Mouse (Mus musculus) left cerebral cortex, postnatal 4 days (tissue): ENCODE measurements around the gene Gm6899. TPM values are rescaled to one million over a fixed set of nuclear protein-coding genes. Genes with fewer than 3 reads are reported as not detected.

Experiments used
- DNase-seq: peaks from one replicate; pipeline ENCODE4 v3.0.0-alpha.2; 2022
- intact Hi-C: fragments of 180-260 bp; cut with DNase I; formaldehyde crosslinking; loops from one replicate; pipeline ENCODE4 v1.15.1; 2025
- total RNA-seq, 2 experiments: library from RNA; stranded (reverse); gene quantifications; 2 replicates each; pipeline ENCODE4 v1.2.3; 2021

Gene Gm6899
- not detected for total RNA-seq

DNA sequence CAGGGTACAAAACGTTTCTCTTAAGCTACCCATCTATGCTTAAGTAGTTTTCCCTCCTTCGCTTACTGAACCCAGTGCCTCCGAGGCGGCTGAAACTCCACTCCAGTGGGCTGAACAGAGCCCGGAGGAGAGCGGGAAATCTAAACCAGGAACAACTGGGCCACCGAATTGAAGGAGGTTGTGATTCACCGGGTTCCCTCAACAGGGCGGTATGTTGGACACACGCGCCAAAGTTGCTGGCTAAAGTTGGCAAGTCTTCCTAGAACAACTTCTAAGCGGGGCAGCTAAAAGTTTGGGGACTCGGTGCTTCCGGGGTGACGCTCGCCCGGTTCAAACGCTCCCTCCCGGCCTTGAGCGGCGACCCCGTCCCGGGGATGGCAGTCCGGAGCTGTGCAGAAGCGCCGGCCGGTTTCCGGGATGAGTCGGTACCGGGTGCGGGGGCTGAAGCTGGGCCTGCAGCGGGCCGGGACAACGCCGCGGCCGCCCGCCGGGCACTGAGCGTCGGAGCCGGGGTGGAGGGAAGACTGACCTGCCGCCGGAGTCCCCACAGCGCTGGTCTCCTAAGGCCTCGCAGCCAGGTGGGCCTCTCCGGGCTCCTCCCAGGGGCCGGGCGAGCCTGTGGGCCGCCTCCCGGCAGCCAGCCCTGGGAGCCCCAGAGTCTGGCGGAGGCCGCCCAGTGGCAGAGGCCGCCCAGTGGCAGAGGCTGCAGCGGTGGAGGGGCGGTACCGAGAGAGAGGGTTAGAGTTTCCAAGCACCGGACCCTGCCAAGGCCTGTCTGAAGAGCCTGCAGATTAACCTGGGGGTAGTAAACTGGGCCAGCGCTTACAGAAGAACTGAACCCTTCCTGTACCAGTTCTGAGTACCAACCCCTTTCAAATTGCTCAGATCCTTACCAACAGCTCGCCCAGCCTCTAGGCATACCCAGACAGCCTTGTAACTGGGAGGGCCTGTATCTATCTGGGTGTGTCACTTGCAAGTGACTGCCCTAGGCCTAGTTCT lies at the start of gene Gm6899, which contains the start of gene Vrk2:
Gm6899 (plus strand) TSS at position 181 of the 999 bp plus-strand sequence.
Vrk2 (minus strand) TSS at position 939 of the 999 bp plus-strand sequence.
- intact Hi-C loops, result loop anchor here (10.0 kb wide), 1 partner anchor 181 kb away; no protein-coding TSS in a partner anchor
- DNase-seq, result peak; percentile 58

DNA sequence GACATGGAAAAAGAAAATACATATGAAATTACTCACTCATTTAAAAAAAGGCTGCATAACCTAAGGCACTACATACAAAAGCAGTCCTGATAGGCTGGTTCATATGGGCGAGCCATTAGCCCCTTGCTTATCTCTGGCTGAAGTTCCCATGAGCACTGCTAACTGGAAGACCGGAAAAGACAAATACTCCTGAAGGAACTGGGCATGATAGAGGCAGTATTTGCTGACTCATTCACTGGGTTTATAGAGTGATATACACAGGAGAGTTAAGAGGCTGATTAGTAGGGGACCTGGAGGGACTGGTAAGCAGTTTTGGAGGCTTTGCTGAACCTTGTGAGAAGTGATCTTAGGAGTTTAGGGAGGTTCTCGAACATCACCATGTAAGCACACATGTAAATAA lies 41.5 kb upstream of the Gm6899 start:
- DNase-seq, result no peak
- intact Hi-C loops, result no loop called here

DNA sequence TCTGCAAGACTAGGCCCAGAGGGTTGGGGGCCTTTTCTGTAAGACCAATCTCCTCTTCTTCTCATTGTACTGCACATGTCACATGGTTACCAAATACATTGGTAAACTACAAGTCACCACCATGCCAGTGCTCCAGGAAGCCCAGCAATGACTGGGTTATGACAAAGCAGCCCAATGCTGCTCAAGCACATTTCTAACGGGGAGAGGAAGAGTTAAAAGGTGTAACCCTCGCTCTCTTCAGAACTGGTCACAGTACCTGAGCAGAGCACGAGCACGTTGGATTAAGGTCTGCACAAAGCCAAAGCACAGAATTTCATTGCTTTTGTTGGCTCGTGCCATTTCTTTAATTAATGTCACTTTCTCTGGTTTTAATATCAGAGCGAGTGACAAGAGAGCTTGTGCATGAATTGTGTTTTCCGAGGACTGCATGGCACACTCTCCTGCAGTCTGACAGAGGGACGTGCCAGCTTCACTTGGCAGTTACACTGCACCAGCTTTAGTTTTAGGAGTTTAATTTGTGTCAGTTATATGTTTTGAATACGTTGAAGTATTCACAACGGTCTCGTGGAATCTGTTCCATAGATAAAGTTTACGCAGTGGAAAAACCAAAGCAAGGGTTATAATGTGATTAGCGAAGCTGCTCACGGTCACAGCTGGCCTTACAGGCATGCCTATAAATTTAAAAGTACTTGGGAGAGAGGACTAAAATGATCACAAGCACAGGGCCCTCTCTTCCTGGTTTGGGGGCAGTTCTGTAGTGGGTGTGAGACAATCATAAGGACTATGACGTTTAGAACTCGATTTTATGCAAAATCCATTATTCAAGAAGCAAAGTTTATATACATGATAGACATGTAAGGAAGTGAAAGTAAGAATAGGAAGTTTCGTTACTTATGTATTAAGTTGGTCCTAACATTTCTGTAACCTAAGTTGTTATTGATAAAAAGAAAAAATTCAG lies 7.4 kb upstream of the Gm6899 start:
- intact Hi-C loops, result loop anchor here (10.0 kb wide), 1 partner anchor 159 kb away; no protein-coding TSS in a partner anchor
- DNase-seq, result no peak

DNA sequence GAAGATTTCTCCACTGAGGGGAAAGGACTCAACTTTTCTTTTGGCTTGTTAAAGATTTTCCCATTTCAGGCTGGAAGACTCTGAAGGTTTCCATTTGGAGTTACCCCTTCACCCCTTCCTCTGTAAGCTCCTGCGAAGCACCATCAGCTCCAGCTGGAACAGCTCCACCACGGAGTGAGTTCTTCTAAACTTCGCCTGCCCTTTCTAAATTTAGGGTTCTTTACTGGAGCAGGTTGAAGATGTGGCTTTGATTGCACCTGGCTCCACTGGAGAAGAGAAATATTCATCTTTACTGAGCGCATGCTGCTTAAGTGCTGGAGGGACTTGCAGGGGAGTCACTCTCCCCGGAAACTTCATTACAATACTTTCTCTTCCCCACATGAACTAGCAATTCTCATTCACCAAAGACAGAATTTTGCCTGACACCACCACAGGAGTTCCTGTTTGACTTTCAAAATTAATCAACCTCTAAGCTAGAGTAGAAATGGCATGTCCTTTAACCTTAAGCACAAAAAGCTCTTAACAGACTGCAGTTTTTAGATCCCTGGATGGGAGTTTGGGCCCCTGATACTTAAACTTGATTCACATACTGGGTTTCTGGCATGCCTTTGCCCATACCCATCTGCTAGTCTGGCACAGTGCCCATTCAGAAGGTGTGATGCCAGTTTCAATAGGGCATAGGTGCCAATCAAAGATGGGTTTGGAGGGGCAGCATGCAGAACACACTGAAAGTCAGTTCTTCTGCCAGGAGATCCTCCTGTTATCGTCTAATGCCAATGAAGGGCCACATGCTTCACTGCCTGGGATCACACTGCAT lies 6.5 kb upstream of the Gm6899 start:
- intact Hi-C loops, result loop anchor here (10.0 kb wide), 1 partner anchor 158 kb away; no protein-coding TSS in a partner anchor
- DNase-seq, result peak; percentile 85

DNA sequence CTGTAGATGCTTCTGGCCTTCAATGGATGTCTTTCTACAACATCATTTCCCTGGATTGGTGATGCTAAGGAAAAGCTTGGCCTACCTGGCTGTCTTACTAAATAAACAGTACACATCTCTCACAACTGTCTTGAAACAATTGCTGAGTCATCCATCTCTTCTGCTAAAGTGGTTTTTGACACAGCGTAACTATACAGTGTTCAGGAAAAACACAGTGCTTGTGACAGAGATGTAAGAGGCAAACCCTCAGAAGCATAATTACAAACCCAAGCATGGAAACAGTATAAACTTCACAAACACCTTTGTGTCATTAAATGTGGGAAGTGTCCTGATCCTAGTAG lies 5.9 kb upstream of the Gm6899 start:
- intact Hi-C loops, result loop anchor here (10.0 kb wide), 1 partner anchor 158 kb away; no protein-coding TSS in a partner anchor
- no peak for DNase-seq

DNA sequence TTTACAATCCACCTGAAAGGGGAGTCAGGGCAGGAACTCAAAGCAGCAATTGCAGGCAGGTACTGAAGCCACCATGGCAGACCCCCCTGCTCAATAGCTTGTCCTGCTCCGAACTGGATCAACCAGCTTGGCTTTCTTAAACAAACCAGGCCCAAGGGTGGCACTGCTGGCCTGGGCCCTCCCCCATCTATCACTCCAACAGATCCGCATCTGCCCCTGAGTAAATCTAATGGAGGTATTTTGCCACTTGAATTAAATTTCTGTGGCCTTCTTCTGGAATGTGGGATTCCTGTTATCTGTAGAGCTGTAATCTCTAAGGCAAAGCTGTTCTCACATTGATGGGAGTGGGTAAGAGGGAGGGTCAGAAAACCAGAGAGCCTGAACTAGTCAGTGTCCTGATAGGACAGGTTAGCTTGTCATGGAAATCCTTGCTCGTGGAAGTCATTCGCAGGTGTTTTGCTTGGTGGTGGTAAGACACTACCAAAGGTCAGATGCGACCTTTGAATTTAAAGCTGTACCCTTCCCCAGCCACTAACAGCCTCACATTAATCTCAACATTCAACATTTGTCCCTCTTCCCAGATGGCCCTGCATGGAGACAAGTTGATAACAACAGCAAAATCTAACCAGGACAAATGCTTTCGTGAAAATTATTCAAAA lies 517 bp upstream of the Gm6899 start:
- intact Hi-C loops, result loop anchor here (10.0 kb wide), 1 partner anchor 182 kb away; no protein-coding TSS in a partner anchor
- DNase-seq, result no peak

DNA sequence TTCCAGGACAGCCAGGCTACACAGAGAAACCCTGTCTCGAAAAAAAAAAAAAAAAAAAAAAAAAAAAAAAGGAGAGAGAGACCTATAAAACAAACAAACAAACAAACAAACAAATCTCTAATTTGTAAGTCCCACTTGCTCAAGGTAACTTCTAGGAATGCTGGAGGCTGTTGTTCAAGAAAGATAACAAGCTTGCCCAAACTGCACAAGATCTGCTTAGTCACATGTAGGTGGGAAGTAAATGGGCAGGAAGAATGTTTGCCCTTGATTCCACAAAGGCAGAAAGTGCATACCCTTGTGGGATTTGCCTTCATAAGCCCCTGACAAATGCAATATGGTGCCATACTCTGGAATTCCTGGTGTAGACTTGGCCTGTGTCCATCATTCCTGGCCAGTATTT lies 1.4 kb downstream of the Gm6899 start:
- intact Hi-C loops, result loop anchor here (10.0 kb wide), 1 partner anchor 180 kb away; no protein-coding TSS in a partner anchor
- DNase-seq, result no peak

DNA sequence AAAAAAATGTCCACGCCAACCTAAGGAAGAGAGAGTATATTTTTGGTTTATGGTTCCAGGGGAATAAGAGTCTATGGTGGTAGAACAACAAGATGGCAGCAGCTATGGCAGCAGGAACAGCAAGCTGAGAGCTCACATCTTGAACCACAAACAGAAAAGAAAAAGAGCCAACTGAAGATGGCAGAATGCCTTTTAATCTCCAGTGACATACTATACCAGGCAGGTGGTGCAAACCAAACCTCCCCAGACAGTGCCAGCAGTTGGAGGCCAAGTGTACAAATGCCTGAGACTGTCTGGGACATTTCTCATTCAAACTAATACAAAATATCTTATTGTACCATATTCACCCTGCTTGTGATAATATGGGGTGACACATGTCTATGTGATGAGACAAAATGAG lies 3.1 kb downstream of the Gm6899 start:
- no peak for DNase-seq
- intact Hi-C loops, result loop anchor here (10.0 kb wide), 1 partner anchor 179 kb away; no protein-coding TSS in a partner anchor

DNA sequence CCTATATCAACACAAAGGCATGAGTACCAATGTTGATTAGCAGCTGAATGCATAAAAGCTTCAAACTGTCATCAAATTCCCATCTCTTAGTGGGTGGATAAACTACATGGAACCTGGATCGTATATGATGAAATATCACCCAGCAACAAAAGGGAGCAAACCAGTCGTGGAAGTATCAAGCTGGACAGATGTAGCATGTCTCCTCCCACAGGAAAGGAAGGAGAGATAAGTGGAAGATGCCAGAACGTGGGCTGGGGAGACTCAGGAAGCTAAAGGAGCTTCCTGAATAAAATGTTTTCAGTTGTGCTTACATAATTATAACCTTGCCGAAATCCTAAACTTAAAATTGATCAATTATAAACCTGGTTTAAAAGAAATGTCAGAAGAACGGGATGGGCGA lies 4.1 kb downstream of the Gm6899 start:
- intact Hi-C loops, result loop anchor here (10.0 kb wide), 1 partner anchor 178 kb away; no protein-coding TSS in a partner anchor
- no peak for DNase-seq

DNA sequence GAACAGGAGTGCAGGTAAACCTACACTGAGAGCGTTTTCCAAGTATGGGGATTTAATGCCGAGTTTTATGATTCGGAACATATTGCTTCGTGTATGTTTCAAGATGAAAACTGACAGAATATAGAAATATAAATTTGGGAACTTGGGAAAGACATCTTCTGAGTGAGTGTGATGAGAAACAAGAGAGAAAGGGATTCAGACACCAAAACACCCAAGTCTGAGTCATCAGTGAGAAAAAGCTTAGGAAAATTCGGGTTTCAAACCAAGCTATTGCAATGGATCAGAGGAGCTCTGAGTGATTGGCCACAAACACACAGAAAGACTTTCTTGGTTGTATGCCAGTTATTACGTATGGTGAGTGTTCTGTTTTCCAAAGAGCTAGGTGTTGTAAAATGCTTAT lies 4.7 kb downstream of the Gm6899 start:
- intact Hi-C loops, result loop anchor here (10.0 kb wide), 1 partner anchor 177 kb away; no protein-coding TSS in a partner anchor

DNA sequence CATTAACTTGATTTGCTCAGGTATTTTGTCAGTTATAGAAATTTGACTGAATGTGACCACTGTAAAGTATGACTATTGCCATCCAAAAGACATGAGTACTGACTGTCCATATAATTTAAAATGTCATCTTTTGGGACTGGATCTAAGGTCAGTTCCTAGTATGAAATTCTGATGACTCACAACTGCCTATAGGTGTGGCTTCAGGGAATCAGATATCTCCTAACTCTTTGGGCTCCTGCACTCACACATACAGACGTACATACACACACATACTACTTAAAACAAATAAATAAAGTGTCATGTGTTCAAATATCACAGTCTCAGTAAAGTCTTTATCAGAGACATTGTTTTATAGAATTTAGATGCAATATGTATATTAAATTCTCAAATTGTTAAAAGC lies 5.8 kb downstream of the Gm6899 start:
- intact Hi-C loops, result loop anchor here (10.0 kb wide), 1 partner anchor 176 kb away; no protein-coding TSS in a partner anchor
- no peak for DNase-seq

More for the DNA sequence above, 4.7 kb downstream of the Gm6899 start:
- no peak for DNase-seq

DNA sequence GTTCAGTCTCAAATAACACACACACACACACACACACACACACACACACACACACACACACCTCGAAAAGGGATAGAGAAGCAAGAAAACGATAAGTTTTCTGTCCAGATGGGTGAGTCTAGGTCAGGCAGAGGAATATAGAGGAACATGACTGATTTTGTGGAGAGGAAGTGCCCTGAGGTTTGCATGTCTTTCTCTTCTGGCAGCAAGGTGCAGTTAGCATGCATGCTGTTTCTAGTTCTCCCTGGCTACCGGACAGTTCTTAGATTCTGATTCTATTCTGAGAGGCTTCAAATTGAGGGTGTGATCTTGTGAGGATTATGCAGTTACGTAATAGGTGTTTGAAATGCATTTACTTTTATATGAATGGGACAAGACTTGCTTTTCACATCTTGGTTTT lies 7.7 kb downstream of the Gm6899 start:
- no peak for DNase-seq
- intact Hi-C loops, result no loop called here

DNA sequence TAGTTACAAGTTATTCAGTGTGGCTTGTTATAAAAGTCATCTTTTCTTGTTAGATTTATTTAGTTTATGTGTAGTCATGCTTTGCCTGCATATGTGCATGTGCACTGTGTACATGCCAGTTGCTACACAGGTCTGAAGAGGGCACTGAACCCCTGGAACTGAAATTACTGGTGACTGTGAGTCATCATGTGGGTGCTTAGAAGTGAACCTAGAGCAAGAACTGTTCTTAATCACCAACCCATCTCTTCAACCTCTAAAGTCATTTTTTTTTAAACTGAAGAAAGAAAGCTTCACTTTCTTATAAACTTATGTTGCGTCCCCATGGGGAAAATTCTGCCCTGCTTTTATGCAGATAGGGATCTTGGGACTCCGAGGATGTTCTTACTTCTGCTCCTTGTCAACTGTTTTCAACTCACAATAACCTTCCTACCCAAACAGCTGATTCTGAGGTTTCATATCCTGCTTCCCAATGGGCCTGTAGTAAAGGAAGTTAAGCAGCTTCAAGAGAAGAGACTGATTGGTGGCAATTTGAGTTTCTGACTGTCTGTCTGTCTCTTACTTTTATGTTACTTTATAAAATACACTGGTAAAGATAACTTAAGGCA lies 8.6 kb downstream of the Gm6899 start:
- intact Hi-C loops, result no loop called here
- DNase-seq, result no peak

DNA sequence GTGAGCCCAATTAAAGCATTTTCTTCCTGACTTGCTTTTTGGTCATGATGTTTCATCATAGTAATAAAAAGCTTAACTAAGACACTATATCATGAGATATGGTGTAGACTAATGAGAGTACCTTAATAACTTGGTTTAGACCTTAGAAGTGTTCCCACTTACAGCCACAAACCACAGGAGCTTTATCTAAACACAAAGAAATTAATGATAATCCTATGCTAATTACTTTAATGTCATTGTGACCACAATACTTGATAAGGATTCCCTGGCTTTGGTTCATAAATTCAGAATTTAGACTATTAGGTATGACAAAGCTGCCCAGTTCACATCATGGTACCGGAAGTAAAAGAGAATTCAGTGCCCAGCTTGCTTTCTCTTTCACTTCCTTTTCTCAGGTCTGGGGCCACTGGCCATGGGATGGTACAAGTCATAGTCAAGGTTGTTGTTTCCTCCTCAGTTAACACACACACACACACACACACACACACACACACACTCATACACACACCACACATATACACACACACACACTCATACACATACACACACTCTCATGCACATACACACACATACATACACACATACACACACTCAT lies 11.1 kb downstream of the Gm6899 start:
- intact Hi-C loops, result no loop called here
- no peak for DNase-seq

DNA sequence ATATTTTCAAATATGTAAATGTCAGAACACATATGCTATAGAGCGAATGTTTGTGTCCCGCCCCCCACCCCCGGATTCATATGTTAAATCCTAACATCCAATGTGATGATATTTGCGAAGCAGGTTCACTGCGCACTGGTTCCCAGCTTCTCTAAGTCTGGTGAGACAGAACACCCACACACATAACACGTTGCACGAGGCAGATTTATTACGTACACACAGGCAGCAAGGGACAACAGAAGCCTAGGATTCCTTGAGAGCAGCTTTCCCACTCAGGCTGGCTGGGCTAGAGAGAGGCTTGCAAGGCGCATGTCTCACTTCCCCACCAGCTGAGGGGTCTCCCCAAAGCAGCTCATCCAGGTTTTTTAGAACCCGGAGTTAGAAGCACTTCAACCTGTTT lies 15.8 kb downstream of the Gm6899 start:
- intact Hi-C loops, result no loop called here
- no peak for DNase-seq

DNA sequence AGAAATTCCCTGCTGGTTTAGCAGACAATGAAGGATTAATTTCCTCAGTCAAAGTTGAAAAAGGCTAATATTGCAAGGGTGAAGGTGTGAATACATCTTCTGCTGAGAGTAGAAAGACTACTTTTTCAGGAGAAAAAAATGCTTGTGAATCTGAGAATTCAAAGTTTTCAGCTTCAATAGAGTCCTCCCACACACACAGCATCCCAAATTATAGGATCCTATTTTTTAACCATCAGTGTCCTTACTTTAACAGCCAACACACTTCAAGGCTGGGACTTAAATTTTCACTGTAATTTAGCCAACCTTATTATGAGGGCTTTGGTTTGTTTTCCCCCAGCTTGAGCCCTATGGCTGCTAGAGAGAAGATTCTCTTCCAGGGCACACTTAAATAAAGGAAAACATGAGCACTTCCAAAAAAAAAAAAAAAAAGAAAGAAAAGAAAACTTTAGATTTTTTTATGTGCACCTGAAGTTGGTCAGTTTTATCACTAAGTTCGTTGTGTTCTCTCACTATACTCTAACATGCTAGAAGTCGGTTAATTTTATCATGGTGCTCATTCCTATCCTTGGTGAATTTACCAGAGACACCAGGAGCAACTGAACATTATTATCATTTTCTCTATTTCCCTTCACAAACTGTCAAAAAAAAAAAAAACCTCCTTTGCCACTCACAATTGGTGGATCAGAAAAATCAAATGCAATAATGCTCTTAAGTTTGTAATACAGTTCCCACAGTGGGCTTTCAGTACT lies 25.6 kb downstream of the Gm6899 start:
- no peak for DNase-seq
- intact Hi-C loops, result no loop called here

DNA sequence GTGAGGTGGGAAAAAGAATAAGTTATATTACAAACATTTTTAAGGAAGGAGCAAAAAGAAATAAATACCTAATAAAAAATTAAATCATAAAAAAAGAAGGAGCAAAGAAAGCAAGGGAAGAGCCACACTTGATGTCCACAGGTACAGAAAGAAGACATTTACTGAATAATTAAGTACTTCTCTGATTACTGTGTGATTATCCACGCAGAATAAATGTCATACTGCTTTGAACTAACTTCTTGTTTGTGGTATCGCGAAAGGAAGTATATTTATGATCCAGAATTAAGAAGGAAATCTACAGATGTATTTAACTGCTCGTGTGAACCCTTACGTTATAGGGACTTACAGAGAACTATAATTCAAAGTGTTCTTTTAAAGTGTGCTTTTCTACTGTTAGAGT lies 29.7 kb downstream of the Gm6899 start:
- no peak for DNase-seq
- intact Hi-C loops, result no loop called here

DNA sequence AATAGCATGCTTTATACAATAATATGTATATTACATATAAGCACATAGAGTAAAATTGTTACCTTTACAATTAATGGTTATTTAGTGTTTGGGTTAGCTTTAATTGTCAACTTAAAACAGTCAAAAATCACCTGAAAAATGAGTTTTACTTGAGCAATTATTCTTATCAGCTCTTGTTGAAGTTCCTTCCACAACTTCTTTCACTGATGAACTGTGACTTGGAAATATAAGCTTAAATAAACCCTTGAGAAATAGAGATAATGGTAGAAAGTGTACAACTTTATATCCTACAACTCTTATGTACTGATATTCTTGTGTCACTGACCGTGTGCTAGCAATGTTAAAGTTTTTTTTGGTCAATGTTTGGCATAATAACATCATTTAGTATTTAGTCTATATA lies 43.2 kb downstream of the Gm6899 start:
- intact Hi-C loops, result no loop called here
- DNase-seq, result no peak
